Mouse (Mus musculus): ENCODE results near the gene Sntg2. TPM values are rescaled to one million over a fixed set of nuclear protein-coding genes. Genes with fewer than 3 reads are reported as not detected.

The Sntg2 gene
- total RNA-seq, 2 experiments from 2014 or later: 4.7 to 5.1 TPM

DNA sequence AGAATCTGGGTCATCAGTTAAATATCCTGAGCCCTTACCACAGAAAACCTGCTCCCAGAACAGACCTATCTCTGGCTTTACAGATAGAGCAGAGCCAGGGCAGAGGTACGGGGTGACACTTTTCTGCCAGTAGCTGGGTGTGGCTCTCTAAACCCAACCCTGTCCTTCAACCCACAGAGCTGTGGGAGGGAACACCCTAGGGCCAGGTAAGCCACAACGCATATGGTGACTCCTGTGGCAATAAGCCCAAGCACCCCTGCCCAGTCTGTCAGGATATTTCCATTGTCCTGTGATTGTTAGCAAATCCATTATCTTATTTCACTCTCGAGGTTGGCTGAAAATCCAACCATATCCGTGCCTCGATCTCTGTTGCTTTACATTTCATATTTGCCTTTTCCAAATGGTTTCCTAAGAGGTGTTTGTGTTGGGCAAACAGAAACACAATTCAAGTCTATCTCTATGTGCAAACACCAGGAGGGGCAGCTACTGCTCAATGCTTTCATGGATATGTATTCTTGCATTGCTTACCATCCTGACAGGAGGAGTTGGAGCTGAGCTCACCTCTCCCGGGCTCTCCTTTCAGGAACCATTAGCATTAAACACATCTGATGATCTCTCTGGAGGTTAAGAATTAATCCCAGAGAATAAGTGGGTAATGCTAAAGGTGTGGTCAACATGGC, 156.3 kb downstream of the Sntg2 start:
- no peak for DNase-seq (ENCODE audit: extremely low spot score in 1 of 2, low spot score in 2 of 2)
- intact Hi-C loops (cut with DNase I): no loop called here

DNA sequence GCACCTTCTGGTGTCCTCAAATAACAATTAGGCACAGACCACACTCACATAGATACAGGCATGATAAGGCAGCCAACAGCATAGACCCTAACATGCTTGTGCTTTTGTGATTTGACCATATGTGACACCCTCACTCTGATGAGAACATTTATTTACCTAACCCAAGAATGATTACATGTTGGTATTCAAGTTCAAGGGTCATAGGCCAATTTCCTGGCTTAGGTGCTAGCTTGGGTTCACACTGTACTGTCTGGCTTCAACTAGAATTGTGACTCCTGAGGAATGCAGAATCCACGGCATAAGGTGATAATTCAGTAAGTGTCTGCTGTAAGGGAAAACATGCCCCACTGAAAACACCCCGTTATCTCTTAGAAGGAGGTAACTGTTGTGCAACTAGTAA, 158.4 kb downstream of the Sntg2 start:
- intact Hi-C loops (cut with DNase I): no loop called here
- no peak for DNase-seq (ENCODE audit: extremely low spot score in 1 of 2, low spot score in 2 of 2)

DNA sequence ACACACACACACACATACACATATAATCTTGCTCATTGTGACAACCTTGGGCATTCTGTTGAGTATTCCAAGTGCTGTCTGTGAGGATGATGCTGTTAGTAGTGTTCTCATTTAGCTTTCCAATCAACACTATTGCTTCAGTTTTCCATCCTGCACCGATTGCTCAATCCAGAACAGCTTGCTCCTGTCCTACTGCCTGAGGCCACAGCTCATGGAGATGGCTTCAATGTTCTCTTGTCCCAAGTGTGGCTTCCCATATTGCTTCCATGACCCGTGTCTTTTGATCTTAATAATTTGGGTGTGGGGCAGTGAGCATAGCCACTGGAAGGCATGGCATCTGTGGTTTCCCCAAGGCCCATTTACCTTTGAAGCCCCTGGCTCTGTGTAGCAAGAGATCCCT, 162.8 kb downstream of the Sntg2 start:
- DNase-seq (ENCODE audit: extremely low spot score in 1 of 2, low spot score in 2 of 2): no peak
- intact Hi-C loops (cut with DNase I): no loop called here

- intact Hi-C loops (cut with DNase I): no loop called here
- DNase-seq (ENCODE audit: extremely low spot score in 1 of 2, low spot score in 2 of 2): no peak
Measured at GRCm38 (mm10) chr12:30208527-30208926, 164.6 kb downstream of the Sntg2 start.

GRCm38 (mm10) chr12:30208087-30208486, 165.1 kb downstream of the Sntg2 start:
- no peak for DNase-seq (ENCODE audit: extremely low spot score in 1 of 2, low spot score in 2 of 2)

GRCm38 (mm10) chr12:30204457-30204856, 168.7 kb downstream of the Sntg2 start:
- DNase-seq (ENCODE audit: extremely low spot score in 1 of 2, low spot score in 2 of 2): no peak
- intact Hi-C loops (cut with DNase I): no loop called here

More at GRCm38 (mm10) chr12:30208087-30208486, 165.1 kb downstream of the Sntg2 start:
- intact Hi-C loops (cut with DNase I): no loop called here

DNA sequence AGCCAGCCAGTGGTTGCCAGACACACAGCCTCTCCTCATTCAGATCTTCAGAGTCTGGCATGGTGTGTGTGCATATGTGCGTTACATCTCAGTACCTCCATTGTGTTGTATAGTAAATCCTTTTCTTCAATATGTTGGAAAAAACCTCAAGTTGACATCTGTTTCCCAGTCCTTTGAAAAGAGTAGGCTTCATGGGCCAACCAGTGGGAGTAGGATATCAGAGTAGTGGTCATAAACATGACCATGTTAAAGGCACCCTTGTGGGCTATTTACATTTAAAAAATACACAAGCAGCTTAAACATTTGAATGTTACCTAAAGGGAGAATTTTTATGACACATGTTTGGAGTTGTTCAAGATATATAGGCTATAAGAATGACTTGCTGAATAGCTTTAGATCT, 170.4 kb downstream of the Sntg2 start:
- no peak for DNase-seq (ENCODE audit: extremely low spot score in 1 of 2, low spot score in 2 of 2)
- intact Hi-C loops (cut with DNase I): loop anchor here (2.0 kb wide), 1 partner anchor 168 kb away; no protein-coding TSS in a partner anchor

- intact Hi-C loops (cut with DNase I): no loop called here
- no peak for DNase-seq (ENCODE audit: extremely low spot score in 1 of 2, low spot score in 2 of 2)
Measured at GRCm38 (mm10) chr12:30201031-30201430, 172.1 kb downstream of the Sntg2 start.

GRCm38 (mm10) chr12:30200621-30201020, 172.6 kb downstream of the Sntg2 start:
- no peak for DNase-seq (ENCODE audit: extremely low spot score in 1 of 2, low spot score in 2 of 2)
- intact Hi-C loops (cut with DNase I): no loop called here

DNA sequence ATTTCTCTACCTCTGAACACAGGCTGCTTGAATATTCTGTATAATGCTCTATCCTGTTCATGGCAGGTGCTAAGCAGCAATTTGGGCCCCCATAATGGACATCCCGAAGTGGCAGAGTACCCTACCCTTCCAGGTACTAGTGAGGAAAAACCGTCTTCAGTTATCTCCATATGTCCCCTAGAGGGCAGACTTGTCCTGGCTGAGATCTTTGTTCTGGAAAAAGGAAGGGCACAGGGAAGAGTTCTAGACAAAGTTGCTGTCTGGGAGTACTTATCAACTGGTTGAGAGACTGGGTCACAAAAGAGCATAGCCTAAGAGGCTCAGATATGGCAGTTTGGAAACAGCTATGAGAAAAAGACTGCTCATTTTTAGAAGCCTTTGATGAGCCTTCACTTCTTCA, 173.4 kb downstream of the Sntg2 start:
- peak in 1 of 2 experiments; percentile 55 for DNase-seq (ENCODE audit: extremely low spot score in 1 of 2, low spot score in 2 of 2)
- intact Hi-C loops (cut with DNase I): loop anchor here (5.0 to 10.0 kb wide), 2 partner anchors 145 to 383 kb away; partner anchors contain the start of gene Tmem18

GRCm38 (mm10) chr12:30198250-30198649, 174.9 kb downstream of the Sntg2 start:
- no peak for DNase-seq (ENCODE audit: extremely low spot score in 1 of 2, low spot score in 2 of 2)
- intact Hi-C loops (cut with DNase I): loop anchor here (5.0 to 10.0 kb wide), 2 partner anchors 143 to 384 kb away; partner anchors contain the start of gene Tmem18

GRCm38 (mm10) chr12:30181721-30182120, 191.5 kb downstream of the Sntg2 start:
- intact Hi-C loops (cut with DNase I): no loop called here
- DNase-seq (ENCODE audit: extremely low spot score in 1 of 2, low spot score in 2 of 2): no peak

GRCm38 (mm10) chr12:30179623-30180022, 193.6 kb downstream of the Sntg2 start:
- intact Hi-C loops (cut with DNase I): no loop called here
- DNase-seq (ENCODE audit: extremely low spot score in 1 of 2, low spot score in 2 of 2): no peak

DNA sequence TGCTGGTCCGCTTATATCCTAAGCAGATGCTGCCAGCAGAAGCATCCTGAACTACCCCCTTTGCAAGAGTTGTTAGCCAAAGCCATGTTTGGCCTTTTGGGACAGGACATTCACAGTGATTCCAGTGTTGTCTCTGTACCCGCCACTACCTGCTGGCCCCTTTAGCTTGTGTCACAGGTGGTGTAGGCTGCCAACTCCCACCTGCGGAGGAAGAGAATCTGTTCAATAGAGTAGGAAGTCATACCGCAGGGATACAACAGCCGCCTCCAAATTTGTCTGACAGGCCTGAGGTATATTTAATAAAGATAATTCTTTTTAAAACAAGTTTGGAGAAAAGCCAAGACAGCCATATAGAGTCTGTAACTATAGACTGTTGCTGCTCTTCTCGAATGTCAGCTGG, 195.2 kb downstream of the Sntg2 start:
- intact Hi-C loops (cut with DNase I): no loop called here
- no peak for DNase-seq (ENCODE audit: extremely low spot score in 1 of 2, low spot score in 2 of 2)

DNA sequence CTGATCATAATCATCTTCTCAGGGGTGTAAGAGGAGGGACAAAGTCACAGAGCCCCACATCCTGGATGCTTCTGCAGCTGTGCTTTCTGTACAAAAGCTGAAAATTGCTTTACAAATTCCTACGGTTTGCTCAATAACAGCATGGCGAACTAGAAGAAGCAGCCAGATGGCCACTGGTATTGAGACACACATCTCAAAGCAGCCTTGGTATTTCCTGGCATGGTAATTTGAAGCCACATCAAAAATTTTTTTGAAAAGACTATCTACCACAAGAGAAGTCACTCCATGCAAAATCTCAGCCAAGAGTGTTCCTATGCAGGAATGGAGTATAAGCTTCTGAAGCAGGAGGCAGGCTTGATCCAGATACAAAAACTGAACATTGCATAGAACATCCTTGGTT, 195.6 kb downstream of the Sntg2 start:
- DNase-seq (ENCODE audit: extremely low spot score in 1 of 2, low spot score in 2 of 2): no peak
- intact Hi-C loops (cut with DNase I): no loop called here

- intact Hi-C loops (cut with DNase I): no loop called here
- DNase-seq (ENCODE audit: extremely low spot score in 1 of 2, low spot score in 2 of 2): peak in 1 of 2 experiments; percentile 58
Measured at GRCm38 (mm10) chr12:30168491-30168890, 204.7 kb downstream of the Sntg2 start.

- DNase-seq (ENCODE audit: extremely low spot score in 1 of 2, low spot score in 2 of 2): no peak
- intact Hi-C loops (cut with DNase I): no loop called here
Measured at GRCm38 (mm10) chr12:30164538-30164937, 208.6 kb downstream of the Sntg2 start.

DNA sequence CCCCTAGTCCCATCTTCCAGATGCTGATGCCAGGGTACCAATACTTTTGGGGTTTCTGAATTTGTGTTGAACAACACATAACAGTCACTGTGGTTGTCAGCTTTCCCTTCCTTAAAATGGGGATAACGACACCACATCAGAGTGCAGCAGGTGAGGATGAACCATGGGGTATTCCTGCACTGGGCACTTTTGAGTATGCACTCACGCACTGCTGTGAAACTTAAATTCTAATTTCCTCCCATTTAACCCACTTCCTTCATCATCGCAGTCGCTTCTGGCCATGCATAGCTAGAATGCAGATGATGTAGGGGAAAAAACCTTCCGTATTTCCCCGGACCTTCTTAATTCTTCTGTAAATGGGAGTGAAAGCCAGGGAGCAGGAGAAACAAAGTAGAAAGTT, 209.2 kb downstream of the Sntg2 start:
- DNase-seq (ENCODE audit: extremely low spot score in 1 of 2, low spot score in 2 of 2): no peak
- intact Hi-C loops (cut with DNase I): no loop called here

GRCm38 (mm10) chr12:30161731-30162406, 211.3 kb downstream of the Sntg2 start:
- no peak for DNase-seq (ENCODE audit: extremely low spot score in 1 of 2, low spot score in 2 of 2)
- intact Hi-C loops (cut with DNase I): no loop called here

- intact Hi-C loops (cut with DNase I): no loop called here
- no peak for DNase-seq (ENCODE audit: extremely low spot score in 1 of 2, low spot score in 2 of 2)
Measured at GRCm38 (mm10) chr12:30160475-30160874, 212.7 kb downstream of the Sntg2 start.

All from left cerebral cortex, postnatal 10 days (tissue).